Mouse (Mus musculus) Patski (cell line): ENCODE measurements around the gene Cdk1. TPM values are rescaled to one million over a fixed set of nuclear protein-coding genes. Genes with fewer than 3 reads are reported as not detected.
A peak's percentile ranks its signal among the peaks of the same experiment; 100 is the strongest.

ENCODE experiments used
- ATAC-seq: fragments of 100-300 bp; one replicate; pipeline ENCODE4 v1.8.0; 2021
- CTCF ChIA-PET: fragments of 350-600 bp; sonication (Branson Sonifier 250); formaldehyde crosslinking; loops from one replicate; lab custom pipeline; 2022; ENCODE audit warnings: inconsistent platforms; lab: Charles Lee
- POLR2A ChIA-PET: fragments of 350-600 bp; sonication (Branson Sonifier 250); formaldehyde crosslinking; loops from one replicate; lab custom pipeline; 2022; ENCODE audit warnings: antibody characterized with exemption, inconsistent platforms; lab: Charles Lee
- DNase-seq: peaks from one replicate; pipeline ENCODE4 v3.0.0-alpha.2; 2011; ENCODE audit warnings: low read depth, low spot score
- H3K27me3 ChIP-seq: fragments of 371-371 bp; one replicate; pipeline ENCODE4 v1.5.1; 2021
- CTCF ChIP-seq: fragments of 100-300 bp; IDR thresholded peaks from one replicate; pipeline ENCODE4 v1.5.1; 2021
- in situ Hi-C: fragments of 300-500 bp; cut with MboI; formaldehyde crosslinking; loops from 3 replicates; pipeline ENCODE4 v1.11.1; 2018; ENCODE audit warnings: low pct_unique_long_range_greater_than_20kb, mixed read lengths
- polyA plus RNA-seq: library from polyadenylated mRNA; unstranded; gene quantifications from one replicate; pipeline ENCODE4 v1.2.3, GENCODE M21; 2021

The Cdk1 gene
- polyA plus RNA-seq = 221 TPM

GRCm38 (mm10) chr10:69352212-69353085, at the start of gene Cdk1:
TSS of gene Cdk1 (minus strand) at chr10:69352938.
- in situ Hi-C loops = no loop called here
- DNase-seq (peak; percentile 90), ATAC-seq (peak; percentile 82)
- POLR2A ChIA-PET = interaction anchor here (0.7 to 1.5 kb wide), 2 partner anchors 82 to 99 kb away, joined by 3 read pairs; no protein-coding TSS in a partner anchor
- no peaks in the 10 kb centered on the region for H3K27me3 ChIP-seq
- CTCF ChIA-PET = interaction anchor here (0.6 to 1.2 kb wide), 2 partner anchors 14 to 21 kb away, joined by 3 read pairs; no protein-coding TSS in a partner anchor
- TF ChIP-seq CTCF = no peak

DNA sequence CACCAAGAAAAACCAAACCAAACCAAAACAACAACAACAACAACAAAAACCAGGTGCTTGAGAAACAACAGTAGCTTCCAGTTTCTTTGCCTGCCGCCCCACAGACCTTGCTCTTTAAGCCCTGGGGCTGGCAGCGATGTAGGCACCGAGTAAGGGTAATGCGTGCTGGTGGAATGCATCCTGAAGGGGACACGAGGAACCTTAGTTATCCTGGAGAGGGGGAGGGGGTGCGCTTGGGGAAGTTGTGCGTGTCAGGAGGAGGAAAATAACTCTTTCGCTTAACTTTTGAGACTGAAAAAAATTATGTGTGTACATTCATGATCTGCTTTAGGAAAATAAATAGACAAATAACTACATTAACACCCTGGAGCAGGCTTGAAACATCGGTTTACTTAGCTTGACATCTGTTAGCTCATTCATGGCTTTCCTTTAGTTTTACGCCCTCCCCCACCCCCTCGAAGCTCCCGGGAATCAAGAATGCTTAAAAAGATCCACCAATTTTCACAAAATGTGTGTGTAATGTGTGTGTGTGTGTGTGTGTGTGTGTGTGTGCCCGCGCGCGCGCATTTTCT, 47.2 kb upstream of the Cdk1 start:
- ChIA-PET POLR2A (interaction anchor here (0.6 kb wide), 1 partner anchor 38 kb away, joined by 3 read pairs; no protein-coding TSS in a partner anchor), CTCF (no interaction called here)
- in situ Hi-C loops = no loop called here
- no peak for ATAC-seq
- H3K27me3 ChIP-seq = peaks cover 23% of the 10 kb centered on the region
- DNase-seq = no peak
- TF ChIP-seq CTCF = no peak

DNA sequence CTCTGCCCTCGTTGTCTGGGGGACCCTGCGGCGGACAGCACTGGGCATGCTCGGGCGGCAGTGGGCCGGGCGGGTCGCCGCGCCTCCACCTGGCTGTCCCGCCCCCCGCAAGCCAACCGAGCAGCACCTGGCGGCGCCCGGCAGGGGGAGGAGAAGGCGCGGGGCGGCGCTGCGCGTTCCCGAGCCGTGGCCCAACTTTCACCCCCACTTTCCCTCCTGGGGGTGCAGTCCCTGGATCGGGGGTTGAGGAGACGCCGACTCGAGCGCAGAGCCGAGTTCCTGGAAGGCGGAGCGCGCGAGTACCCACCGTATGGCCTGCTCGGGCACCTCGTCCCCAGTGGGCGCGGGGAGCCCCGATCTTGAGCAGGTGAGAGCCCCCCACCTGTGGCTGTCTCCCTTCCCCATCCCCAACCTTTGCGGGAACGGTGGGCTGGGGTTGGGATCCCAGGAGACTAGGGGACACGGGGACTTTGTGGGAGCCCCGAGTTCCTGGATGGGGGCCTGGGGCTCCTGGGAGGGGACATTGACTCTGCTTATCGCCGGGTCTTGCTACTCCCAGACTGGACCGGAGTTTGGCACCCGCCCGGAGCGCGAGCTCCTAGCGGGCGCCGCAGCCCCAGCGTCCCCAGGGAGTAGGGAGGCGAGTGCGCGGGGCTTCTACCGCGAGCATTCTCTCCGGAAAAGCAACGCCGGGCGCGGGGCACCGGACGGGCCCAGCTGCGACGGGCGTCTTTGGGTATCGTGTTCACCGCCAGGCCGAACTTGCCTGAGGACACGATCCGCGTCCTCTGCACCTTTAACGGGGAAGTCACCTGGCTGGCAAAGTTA, 46.2 kb upstream of the Cdk1 start, which contains the start of gene Ank3:
Gene Ank3 (plus strand): TSS at position 11 of the 828 bp plus-strand sequence.
- TF ChIP-seq CTCF = no peak
- no peak for DNase-seq
- ChIA-PET CTCF (no interaction called here), POLR2A (no interaction called here)
- H3K27me3 ChIP-seq = peaks cover 23% of the 10 kb centered on the region
- peak; percentile 53 for ATAC-seq
- in situ Hi-C loops = no loop called here

GRCm38 (mm10) chr10:69398197-69398762, 45.5 kb upstream of the Cdk1 start:
- H3K27me3 ChIP-seq = peaks cover 23% of the 10 kb centered on the region
- ChIA-PET CTCF (no interaction called here), POLR2A (no interaction called here)
- TF ChIP-seq CTCF = no peak
- no peak for DNase-seq
- no peak for ATAC-seq
- in situ Hi-C loops = no loop called here

DNA sequence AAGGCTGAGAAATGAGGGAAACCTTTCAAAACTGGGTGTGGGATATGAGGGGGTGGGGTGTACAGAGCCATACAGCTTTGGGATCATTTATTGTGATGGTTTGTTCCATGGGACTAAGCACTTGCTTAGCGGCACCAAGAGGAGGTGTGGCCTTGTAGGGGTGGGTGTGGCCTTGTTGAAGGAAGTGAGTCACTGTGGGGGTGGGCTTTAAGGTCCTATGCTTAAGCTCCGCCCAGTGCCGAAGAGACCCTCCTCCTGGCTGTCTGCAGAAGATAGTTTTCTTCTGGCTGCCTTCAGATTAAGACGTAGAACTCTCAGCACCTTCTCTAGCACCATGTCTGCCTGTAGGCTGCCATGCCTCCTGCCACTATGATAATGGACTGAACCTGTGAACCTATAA, 36.8 kb upstream of the Cdk1 start:
- DNase-seq = no peak
- TF ChIP-seq CTCF = no peak
- POLR2A ChIA-PET = interaction anchor here (0.6 kb wide), 1 partner anchor 160 kb away, joined by 4 read pairs; no protein-coding TSS in a partner anchor
- ATAC-seq = no peak
- peaks cover 9% of the 10 kb centered on the region for H3K27me3 ChIP-seq
- CTCF ChIA-PET = no interaction called here
- in situ Hi-C loops = no loop called here

- ATAC-seq (no peak), DNase-seq (no peak)
- no peaks in the 10 kb centered on the region for H3K27me3 ChIP-seq
- CTCF ChIA-PET = no interaction called here
- in situ Hi-C loops = no loop called here
- no peak for TF ChIP-seq CTCF
- POLR2A ChIA-PET = no interaction called here
Observed at GRCm38 (mm10) chr10:69386767-69387166, 34.0 kb upstream of the Cdk1 start.

DNA sequence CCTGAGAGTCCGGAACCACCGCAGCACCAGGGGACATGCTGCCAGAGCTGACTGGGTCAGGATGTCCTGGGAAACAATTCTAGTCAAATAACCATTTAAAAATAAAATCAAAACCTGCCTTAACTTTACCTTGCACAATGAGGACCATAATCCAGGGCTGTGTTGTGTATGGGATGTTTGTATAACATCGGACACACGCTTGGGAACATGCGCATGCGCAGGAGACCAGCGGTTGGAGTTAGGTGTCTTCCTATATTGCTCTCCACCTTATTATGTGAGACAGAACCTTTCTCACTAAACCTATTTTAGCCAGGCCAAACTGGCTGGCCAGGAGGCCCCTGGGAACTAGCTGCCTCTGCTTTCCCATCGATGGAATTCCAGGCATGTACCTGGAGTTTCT, 32.4 kb upstream of the Cdk1 start:
- DNase-seq = no peak
- POLR2A ChIA-PET = no interaction called here
- in situ Hi-C loops = no loop called here
- no peak for TF ChIP-seq CTCF
- no peaks in the 10 kb centered on the region for H3K27me3 ChIP-seq
- no peak for ATAC-seq
- CTCF ChIA-PET = no interaction called here

GRCm38 (mm10) chr10:69384640-69385039, 31.9 kb upstream of the Cdk1 start:
- H3K27me3 ChIP-seq = no peaks in the 10 kb centered on the region
- no peak for TF ChIP-seq CTCF
- in situ Hi-C loops = no loop called here
- POLR2A ChIA-PET = no interaction called here
- ATAC-seq (no peak), DNase-seq (no peak)
- CTCF ChIA-PET = no interaction called here

DNA sequence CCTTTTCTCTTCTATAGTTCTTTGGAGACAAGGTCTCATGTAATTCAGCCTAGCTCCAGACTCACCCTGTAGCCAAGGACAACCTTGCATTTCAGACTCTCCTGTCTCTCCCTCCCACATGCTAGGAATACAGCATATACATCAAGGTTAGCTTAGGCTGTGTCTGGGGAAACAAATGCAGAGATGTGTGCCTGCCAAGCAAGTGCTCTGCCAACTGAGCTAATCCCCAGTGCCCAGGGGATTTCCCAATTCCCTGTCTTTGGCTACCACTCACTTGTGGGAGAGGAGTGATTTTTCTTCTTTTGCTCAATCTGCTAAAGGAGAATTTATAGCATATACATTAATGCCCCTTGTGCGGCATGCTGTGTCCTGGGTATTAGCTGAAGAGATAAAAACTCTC, 30.4 kb upstream of the Cdk1 start:
- ATAC-seq (no peak), DNase-seq (no peak)
- CTCF ChIA-PET = no interaction called here
- TF ChIP-seq CTCF = no peak
- POLR2A ChIA-PET = no interaction called here
- no peaks in the 10 kb centered on the region for H3K27me3 ChIP-seq
- in situ Hi-C loops = no loop called here

GRCm38 (mm10) chr10:69375154-69375553, 22.4 kb upstream of the Cdk1 start:
- peak; percentile 47 for TF ChIP-seq CTCF
- in situ Hi-C loops = loop anchor here (5.0 kb wide), 1 partner anchor 277 kb away; no protein-coding TSS in a partner anchor
- no peak for DNase-seq
- CTCF ChIA-PET = no interaction called here
- POLR2A ChIA-PET = no interaction called here
- no peak for ATAC-seq
- H3K27me3 ChIP-seq = peaks cover 4% of the 10 kb centered on the region
